Mouse (Mus musculus) MEL (cell line): ENCODE data around the gene Fat3. TPM values are rescaled to one million over a fixed set of nuclear protein-coding genes. Genes with fewer than 3 reads are reported as not detected.

Experiments used
- DNase-seq: peaks from one replicate; pipeline ENCODE4 v3.0.0; 2011; ENCODE audit warnings: low read depth, low spot score
- H3K27ac ChIP-seq: 2 replicates; pipeline ENCODE4 v1.5.1; 2012; ENCODE audit warnings: low read depth, mild to moderate bottlenecking, control low read depth, low read length, moderate library complexity; ENCODE audit not compliant: control insufficient read depth
- H3K27me3 ChIP-seq, 2 experiments: fragments of 150-350 bp in 1 of 2; sonication (generic) in 1 of 2; 2 replicates each; pipeline ENCODE4 v1.6.1; 2012; ENCODE audit warnings: low read length in 2 of 2, mild to moderate bottlenecking in 2 of 2, improper control_type of control experiment in 1 of 2, moderate library complexity in 1 of 2; ENCODE audit not compliant: insufficient read depth in 2 of 2, control insufficient read depth in 1 of 2
- H3K36me3 ChIP-seq, 2 experiments: 2 replicates each; pipeline ENCODE4 v1.6.1; 2012 to 2014; ENCODE audit warnings: low read length in 2 of 2, improper control_type of control experiment in 1 of 2, inconsistent platforms in 1 of 2, mild to moderate bottlenecking in 1 of 2; ENCODE audit not compliant: insufficient read depth in 2 of 2, control insufficient read depth in 1 of 2
- H3K4me1 ChIP-seq, 2 experiments: fragments of 150-350 bp in 1 of 2; sonication (generic) in 1 of 2; 2 replicates each; pipeline ENCODE4 v1.6.1; 2012; ENCODE audit warnings: low read length in 2 of 2, improper control_type of control experiment in 1 of 2, mild to moderate bottlenecking in 1 of 2; ENCODE audit not compliant: insufficient read depth in 2 of 2, control insufficient read depth in 1 of 2
- H3K4me3 ChIP-seq, 2 experiments: fragments of 150-350 bp in 1 of 2; sonication (generic) in 1 of 2; 2 replicates each; pipeline ENCODE4 v1.5.1; 2012; ENCODE audit warnings: low read depth in 2 of 2, low read length in 2 of 2, mild to moderate bottlenecking in 2 of 2, moderate library complexity in 2 of 2, control low read depth in 1 of 2, improper control_type of control experiment in 1 of 2; ENCODE audit not compliant: control insufficient read depth in 1 of 2, insufficient read depth in 1 of 2
- H3K79me2 ChIP-seq: 2 replicates; pipeline ENCODE4 v1.6.1; 2012; ENCODE audit warnings: mild to moderate bottlenecking, low read length, moderate library complexity; ENCODE audit not compliant: control insufficient read depth, poor library complexity, insufficient read depth
- H3K9ac ChIP-seq: 2 replicates; pipeline ENCODE4 v1.6.1; 2012; ENCODE audit warnings: low read depth, mild to moderate bottlenecking, control low read depth, low read length, moderate library complexity; ENCODE audit not compliant: control insufficient read depth, poor library complexity, severe bottlenecking
- H3K9me3 ChIP-seq: fragments of 150-350 bp; sonication (generic); replicated peaks from 2 replicates; pipeline ENCODE4 v1.6.1; 2012; ENCODE audit warnings: mild to moderate bottlenecking, low read length, improper control_type of control experiment, moderate library complexity; ENCODE audit not compliant: insufficient read depth
- E2F4 ChIP-seq: IDR thresholded peaks from 2 replicates; pipeline ENCODE4 v1.6.1; 2011; ENCODE audit warnings: low read depth, low read length, improper control_type of control experiment, borderline replicate concordance
- EP300 ChIP-seq, 2 experiments: IDR thresholded peaks; 2 replicates each; pipeline ENCODE4 v1.6.1; 2011; ENCODE audit warnings: improper control_type of control experiment in 2 of 2, low read length in 2 of 2, low read depth in 1 of 2, mild to moderate bottlenecking in 1 of 2
- GATA1 ChIP-seq: IDR thresholded peaks from 2 replicates; pipeline ENCODE4 v1.6.1; 2011; ENCODE audit warnings: low read depth, low read length, improper control_type of control experiment
- HCFC1 ChIP-seq: IDR thresholded peaks from 2 replicates; pipeline ENCODE4 v1.6.1; 2012; ENCODE audit warnings: low read depth, mild to moderate bottlenecking, inconsistent platforms, low read length, improper control_type of control experiment, moderate library complexity
- JUND ChIP-seq: IDR thresholded peaks from 2 replicates; pipeline ENCODE4 v1.6.1; 2011; ENCODE audit warnings: low read depth, mild to moderate bottlenecking, improper control_type of control experiment, low read length
- MAFK ChIP-seq: IDR thresholded peaks from 2 replicates; pipeline ENCODE4 v1.6.1; 2011; ENCODE audit warnings: low read depth, mild to moderate bottlenecking, low read length, improper control_type of control experiment, borderline replicate concordance
- MAX ChIP-seq: IDR thresholded peaks from 2 replicates; pipeline ENCODE4 v1.6.1; 2011; ENCODE audit warnings: low read length, improper control_type of control experiment
- MAZ ChIP-seq: IDR thresholded peaks from 2 replicates; pipeline ENCODE4 v1.6.1; 2012; ENCODE audit warnings: low read depth, mild to moderate bottlenecking, inconsistent platforms, low read length, improper control_type of control experiment
- MEF2A ChIP-seq: IDR thresholded peaks from 2 replicates; pipeline ENCODE4 v1.6.1; 2014; ENCODE audit warnings: low read depth, mild to moderate bottlenecking, inconsistent platforms, low read length, improper control_type of control experiment; ENCODE audit not compliant: poor library complexity, insufficient replicate concordance, severe bottlenecking; ENCODE audit errors: extremely low read depth
- MXI1 ChIP-seq: IDR thresholded peaks from 2 replicates; pipeline ENCODE4 v1.6.1; 2011; ENCODE audit warnings: mild to moderate bottlenecking, low read depth, low read length, improper control_type of control experiment
- MYB ChIP-seq: IDR thresholded peaks from 2 replicates; pipeline ENCODE4 v1.6.1; 2011; ENCODE audit warnings: mild to moderate bottlenecking, low read depth, low read length, improper control_type of control experiment
- MYC ChIP-seq: IDR thresholded peaks from 2 replicates; pipeline ENCODE4 v1.6.1; 2011; ENCODE audit warnings: low read depth, mild to moderate bottlenecking, low read length, improper control_type of control experiment, moderate library complexity
- NELFE ChIP-seq: IDR thresholded peaks from 2 replicates; pipeline ENCODE4 v1.6.1; 2011; ENCODE audit warnings: low read depth, low read length, improper control_type of control experiment
- NRF1 ChIP-seq: IDR thresholded peaks from 2 replicates; pipeline ENCODE4 v1.6.1; 2014; ENCODE audit warnings: low read depth, mild to moderate bottlenecking, inconsistent platforms, low read length, improper control_type of control experiment, moderate library complexity; ENCODE audit not compliant: poor library complexity, insufficient read depth, severe bottlenecking
- RAD21 ChIP-seq: IDR thresholded peaks from 2 replicates; pipeline ENCODE4 v1.6.1; 2011; ENCODE audit warnings: mild to moderate bottlenecking, low read depth, low read length, improper control_type of control experiment
- SIN3A ChIP-seq: IDR thresholded peaks from 2 replicates; pipeline ENCODE4 v1.6.1; 2012; ENCODE audit warnings: low read length, improper control_type of control experiment, inconsistent platforms
- TBP ChIP-seq: IDR thresholded peaks from 2 replicates; pipeline ENCODE4 v1.8.0; 2011; ENCODE audit warnings: low read depth, low read length, improper control_type of control experiment
- TCF12 ChIP-seq: IDR thresholded peaks from 2 replicates; pipeline ENCODE4 v1.6.1; 2014; ENCODE audit warnings: low read depth, mild to moderate bottlenecking, inconsistent platforms, low read length, improper control_type of control experiment, moderate library complexity
- USF1 ChIP-seq: IDR thresholded peaks from 2 replicates; pipeline ENCODE4 v1.6.1; 2014; ENCODE audit warnings: low read depth, mild to moderate bottlenecking, inconsistent platforms, low read length, improper control_type of control experiment, moderate library complexity
- USF2 ChIP-seq, 2 experiments: IDR thresholded peaks; 2 replicates each; pipeline ENCODE4 v1.6.1; 2011 to 2012; ENCODE audit warnings: improper control_type of control experiment in 2 of 2, low read length in 2 of 2, borderline replicate concordance in 1 of 2, inconsistent platforms in 1 of 2, low read depth in 1 of 2, mild to moderate bottlenecking in 1 of 2; ENCODE audit not compliant: insufficient read depth in 1 of 2
- ZKSCAN1 ChIP-seq: IDR thresholded peaks from 2 replicates; pipeline ENCODE4 v1.6.1; 2012; ENCODE audit warnings: low read depth, mild to moderate bottlenecking, inconsistent platforms, low read length, improper control_type of control experiment, moderate library complexity
- ZNF384 ChIP-seq: IDR thresholded peaks from 2 replicates; pipeline ENCODE4 v1.6.1; 2012; ENCODE audit warnings: low read depth, mild to moderate bottlenecking, inconsistent platforms, low read length, improper control_type of control experiment
- polyA plus RNA-seq, 2 experiments: library from polyadenylated mRNA; stranded (reverse) in 1 of 2; unstranded in 1 of 2; fragments of >175 nt in 1 of 2; fragments of >200 nt in 1 of 2; gene quantifications; 2 replicates each; pipeline versions ENCODE4 v1.2.1 to v1.2.4; 2012; ENCODE audit warnings: low replicate concordance in 2 of 2, low read depth in 1 of 2; ENCODE audit not compliant: insufficient read length in 2 of 2, insufficient read depth in 1 of 2, missing spikeins in 1 of 2
- total RNA-seq: library from RNA; depleted of rRNA; stranded (reverse); fragments of 300-350 nt; gene quantifications from 2 replicates; pipeline ENCODE4 v1.2.3, GENCODE M21; 2012

Gene Fat3
- total and polyA plus RNA-seq, 3 experiments: 1.5 to 1.8 TPM; not detected in 1

DNA sequence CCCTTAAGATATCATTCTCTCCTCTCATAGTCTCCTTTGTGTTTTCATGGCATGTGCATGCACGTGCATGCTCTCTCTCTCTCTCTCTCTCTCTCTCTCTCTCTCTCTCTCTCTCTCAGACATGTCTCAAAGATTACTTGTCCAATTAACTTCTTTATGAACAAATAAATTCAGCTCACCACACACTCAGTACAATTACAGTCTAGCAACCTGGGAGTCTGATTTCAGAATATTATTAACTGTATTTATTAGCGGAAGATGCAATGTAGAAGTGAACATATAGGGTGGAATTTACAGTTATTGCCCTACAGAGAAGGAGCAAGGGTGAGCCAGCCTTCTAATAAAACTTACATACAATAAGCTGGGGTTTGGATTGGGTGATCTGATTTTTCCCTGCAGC is 225.5 kb downstream of the Fat3 start:
- no peak for DNase-seq
- Histone ChIP-seq H3K36me3 (no peaks in the 10 kb centered on the region), H3K4me3 (no peak overlapping the region), H3K79me2 (no peaks in the 10 kb centered on the region), H3K9ac (no peak overlapping the region), H3K4me1 (no peaks in the 10 kb centered on the region), H3K9me3 (no peaks in the 10 kb centered on the region), H3K27me3 (no peaks in the 10 kb centered on the region), H3K27ac (no peak overlapping the region)
- TF ChIP-seq MEF2A (no peak), GATA1 (no peak), MYC (no peak), MAX (no peak), MAZ (no peak)

- no peaks in the 10 kb centered on the region for H3K79me2 ChIP-seq
- H3K9ac ChIP-seq: no peak overlapping the region
- DNase-seq: no peak
- H3K4me1 ChIP-seq: no peaks in the 10 kb centered on the region
- H3K27ac ChIP-seq: no peak overlapping the region
- no peak overlapping the region for H3K4me3 ChIP-seq
- H3K9me3 ChIP-seq: no peaks in the 10 kb centered on the region
- H3K36me3 ChIP-seq: no peaks in the 10 kb centered on the region
- H3K27me3 ChIP-seq: no peaks in the 10 kb centered on the region
- TF ChIP-seq ZNF384: no peak
- TF ChIP-seq, all 39 proteins: peak for 0
These were observed 227.0 kb downstream of the Fat3 start for GRCm38 (mm10) chr9:16274130-16274529.

DNA sequence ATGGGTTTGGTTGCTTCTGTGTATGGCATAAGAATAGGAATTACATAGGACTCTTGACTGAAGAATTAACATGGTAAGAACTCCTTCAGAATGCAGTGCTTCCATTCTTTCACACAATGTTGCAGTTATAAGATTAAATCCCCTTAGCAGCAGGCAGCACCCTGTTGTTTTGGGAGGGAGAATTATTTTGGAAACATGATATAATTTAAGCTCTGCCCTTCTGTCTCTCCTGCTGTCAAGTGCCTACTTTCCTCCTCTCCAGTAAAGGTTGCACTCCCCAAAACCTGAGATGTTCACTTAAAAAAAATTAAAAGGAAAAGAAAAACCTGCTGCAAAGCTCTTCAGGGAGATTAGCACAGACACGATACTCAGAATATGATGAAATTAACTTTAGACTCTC is 228.3 kb downstream of the Fat3 start:
- Histone ChIP-seq H3K27ac (no peak overlapping the region), H3K27me3 (no peaks in the 10 kb centered on the region), H3K4me3 (no peak overlapping the region), H3K9ac (no peak overlapping the region), H3K9me3 (no peaks in the 10 kb centered on the region), H3K79me2 (no peaks in the 10 kb centered on the region), H3K36me3 (no peaks in the 10 kb centered on the region), H3K4me1 (no peaks in the 10 kb centered on the region)
- no peak for DNase-seq
- TF ChIP-seq GATA1 (no peak), RAD21 (no peak), USF2 (IDR thresholded peaks at IDR 0.05; ENCODE audit: borderline replicate concordance in 1 of 2, insufficient read depth in 1 of 2, low read depth in 1 of 2, low read length in 2 of 2) (no peak), TCF12 (no peak), MYB (no peak), NRF1 (no peak), MAZ (no peak), SIN3A (no peak), EP300 (IDR thresholded peaks at IDR 0.05; ENCODE audit: low read depth in 1 of 2, low read length in 2 of 2) (no peak), MXI1 (no peak), JUND (no peak), TBP (no peak), NELFE (no peak), HCFC1 (no peak), MAFK (no peak), ZKSCAN1 (no peak), E2F4 (no peak), USF1 (no peak), MEF2A (no peak), MYC (no peak)
- TF ChIP-seq, all 39 proteins: peak for 0
